Mouse (Mus musculus) midbrain, embryonic 15.5 days (tissue): ENCODE measurements at regions not wholly inside any gene's neighbourhood (a gene's known extent, or its start where the extent isn't known, plus 50 kb on each side); places are given as distances from the start of the nearest gene placed in this dataset.

ENCODE experiments used
- ATAC-seq: fragments of 200-750 bp; cut with Nextera tagmentation; replicated peaks from 2 replicates; pipeline ENCODE4 v1.8.0; 2017; ENCODE audit warnings: moderate TSS enrichment
- H3K27ac ChIP-seq: fragments of 300-500 bp; sonication (generic); 2 replicates; pipeline ENCODE4 v1.5.1; 2015; ENCODE audit warnings: mild to moderate bottlenecking, inconsistent platforms
- H3K27me3 ChIP-seq: fragments of 300-500 bp; sonication (generic); replicated peaks from 2 replicates; pipeline ENCODE4 v1.6.1; 2015; ENCODE audit warnings: inconsistent platforms
- H3K36me3 ChIP-seq: fragments of 300-500 bp; sonication (generic); replicated peaks from 2 replicates; pipeline ENCODE4 v1.6.1; 2015; ENCODE audit warnings: inconsistent platforms
- H3K4me1 ChIP-seq: fragments of 300-500 bp; sonication (generic); 2 replicates; pipeline ENCODE4 v1.6.1; 2015; ENCODE audit warnings: inconsistent platforms
- H3K4me2 ChIP-seq: fragments of 300-500 bp; sonication (generic); 2 replicates; pipeline ENCODE4 v1.6.1; 2015; ENCODE audit warnings: inconsistent platforms, mild to moderate bottlenecking, moderate library complexity
- H3K4me3 ChIP-seq: fragments of 300-500 bp; sonication (generic); 2 replicates; pipeline ENCODE4 v1.5.1; 2015; ENCODE audit warnings: mild to moderate bottlenecking, inconsistent platforms
- H3K9ac ChIP-seq: fragments of 300-500 bp; sonication (generic); 2 replicates; pipeline ENCODE4 v1.6.1; 2015; ENCODE audit warnings: mild to moderate bottlenecking, inconsistent platforms
- H3K9me3 ChIP-seq: fragments of 300-500 bp; sonication (generic); 2 replicates; pipeline ENCODE4 v1.6.1; 2016; ENCODE audit warnings: inconsistent platforms
- WGBS: fragments of 180-500 bp; shearing (Covaris S2); methylation state at CpG from one replicate; pipeline ENCODE4 v1.1.7; 2015; ENCODE audit warnings: mixed read lengths; 5-methylcytosine and 5-hydroxymethylcytosine counted together

- no peak overlapping the region for H3K4me2 ChIP-seq
- H3K4me1 ChIP-seq = no peaks in the 10 kb centered on the region
- no peak for ATAC-seq
- WGBS = 79% methylated on average over 2 of the region's 2 CpGs
- H3K27me3 ChIP-seq = no peaks in the 10 kb centered on the region
- H3K9me3 ChIP-seq = no peaks in the 10 kb centered on the region
- H3K27ac ChIP-seq = no peak overlapping the region
- H3K9ac ChIP-seq = no peak overlapping the region
- no peaks in the 10 kb centered on the region for H3K36me3 ChIP-seq
- H3K4me3 ChIP-seq = no peak overlapping the region
Measured at GRCm38 (mm10) chr3:38045989-38046388, 321.7 kb upstream of the Gm5148 start.

GRCm38 (mm10) chr3:38045523-38045922 lies 321.2 kb upstream of the Gm5148 start:
- no peaks in the 10 kb centered on the region for H3K27me3 ChIP-seq
- no peak overlapping the region for H3K4me3 ChIP-seq
- H3K4me1 ChIP-seq = no peaks in the 10 kb centered on the region
- no peaks in the 10 kb centered on the region for H3K36me3 ChIP-seq
- no peak overlapping the region for H3K9ac ChIP-seq
- no peak overlapping the region for H3K27ac ChIP-seq
- ATAC-seq = no peak
- no peaks in the 10 kb centered on the region for H3K9me3 ChIP-seq
- H3K4me2 ChIP-seq = no peak overlapping the region
- WGBS = 60% methylated on average over 6 of the region's 6 CpGs

- H3K4me1 ChIP-seq = no peaks in the 10 kb centered on the region
- H3K4me3 ChIP-seq = no peak overlapping the region
- 85% methylated on average over 7 of the region's 7 CpGs for WGBS
- H3K27ac ChIP-seq = no peak overlapping the region
- H3K27me3 ChIP-seq = no peaks in the 10 kb centered on the region
- H3K36me3 ChIP-seq = no peaks in the 10 kb centered on the region
- no peak overlapping the region for H3K4me2 ChIP-seq
- H3K9ac ChIP-seq = no peak overlapping the region
- no peaks in the 10 kb centered on the region for H3K9me3 ChIP-seq
- ATAC-seq = no peak
Measured at GRCm38 (mm10) chr3:38044338-38044737, 320.0 kb upstream of the Gm5148 start.

- H3K4me1 ChIP-seq = no peaks in the 10 kb centered on the region
- no peak overlapping the region for H3K4me2 ChIP-seq
- H3K27ac ChIP-seq = no peak overlapping the region
- no peaks in the 10 kb centered on the region for H3K36me3 ChIP-seq
- H3K27me3 ChIP-seq = no peaks in the 10 kb centered on the region
- no peak overlapping the region for H3K4me3 ChIP-seq
- H3K9me3 ChIP-seq = no peaks in the 10 kb centered on the region
- no peak for ATAC-seq
- H3K9ac ChIP-seq = no peak overlapping the region
- WGBS = 83% methylated on average over 6 of the region's 6 CpGs
Measured at GRCm38 (mm10) chr3:38042614-38043013, 318.3 kb upstream of the Gm5148 start.

- Histone ChIP-seq H3K36me3 (no peaks in the 10 kb centered on the region), H3K27ac (no peak overlapping the region), H3K9me3 (no peaks in the 10 kb centered on the region), H3K9ac (no peak overlapping the region), H3K4me1 (no peaks in the 10 kb centered on the region), H3K4me2 (no peak overlapping the region), H3K27me3 (no peaks in the 10 kb centered on the region), H3K4me3 (no peak overlapping the region)
- ATAC-seq = no peak
Measured at GRCm38 (mm10) chr3:38036131-38036530, 311.8 kb upstream of the Gm5148 start.

GRCm38 (mm10) chr3:38034138-38034537 lies 309.8 kb upstream of the Gm5148 start:
- WGBS = 75% methylated on average over 3 of the region's 3 CpGs
- H3K9me3 ChIP-seq = no peaks in the 10 kb centered on the region
- ATAC-seq = no peak

GRCm38 (mm10) chr3:38014768-38015167 lies 290.5 kb upstream of the Gm5148 start:
- Histone ChIP-seq H3K4me1 (0 out of 2 replicates have a peak, but pooled peaks cover 3% of the 10 kb centered on the region), H3K4me2 (no peak overlapping the region), H3K9me3 (no peaks in the 10 kb centered on the region), H3K27me3 (no peaks in the 10 kb centered on the region; the same call in 1 of the 2 replicates), H3K36me3 (no peaks in the 10 kb centered on the region), H3K4me3 (no peak overlapping the region), H3K27ac (no peak overlapping the region), H3K9ac (no peak overlapping the region)
- WGBS = 57% methylated on average over 1 of the region's 1 CpGs
- no peak for ATAC-seq

More at GRCm38 (mm10) chr3:38034138-38034537, 309.8 kb upstream of the Gm5148 start:
- no peak overlapping the region for H3K9ac ChIP-seq
- H3K4me1 ChIP-seq = no peaks in the 10 kb centered on the region
- H3K27me3 ChIP-seq = no peaks in the 10 kb centered on the region
- no peak overlapping the region for H3K27ac ChIP-seq
- H3K4me2 ChIP-seq = no peak overlapping the region
- no peaks in the 10 kb centered on the region for H3K36me3 ChIP-seq
- no peak overlapping the region for H3K4me3 ChIP-seq

- no peaks in the 10 kb centered on the region for H3K27me3 ChIP-seq
- no peaks in the 10 kb centered on the region for H3K9me3 ChIP-seq
- H3K4me3 ChIP-seq = no peak overlapping the region
- no peak for ATAC-seq
- H3K9ac ChIP-seq = no peak overlapping the region
- no peaks in the 10 kb centered on the region for H3K4me1 ChIP-seq
- no peak overlapping the region for H3K27ac ChIP-seq
- H3K36me3 ChIP-seq = no peaks in the 10 kb centered on the region
- no peak overlapping the region for H3K4me2 ChIP-seq
- 44% methylated on average over 4 of the region's 4 CpGs for WGBS
Measured at GRCm38 (mm10) chr3:38009168-38009567, 284.9 kb upstream of the Gm5148 start.

GRCm38 (mm10) chr3:38008321-38008720 lies 284.0 kb upstream of the Gm5148 start:
- Histone ChIP-seq H3K36me3 (no peaks in the 10 kb centered on the region), H3K4me2 (no peak overlapping the region), H3K9ac (no peak overlapping the region), H3K4me1 (no peaks in the 10 kb centered on the region), H3K4me3 (no peak overlapping the region), H3K27me3 (no peaks in the 10 kb centered on the region), H3K9me3 (no peaks in the 10 kb centered on the region), H3K27ac (no peak overlapping the region)
- ATAC-seq = no peak
- WGBS = 88% methylated on average over 7 of the region's 7 CpGs

- H3K36me3 ChIP-seq = no peaks in the 10 kb centered on the region
- no peaks in the 10 kb centered on the region for H3K27me3 ChIP-seq
- no peak overlapping the region for H3K9ac ChIP-seq
- no peak for ATAC-seq
- no peaks in the 10 kb centered on the region for H3K9me3 ChIP-seq
- no peak overlapping the region for H3K27ac ChIP-seq
- no peaks in the 10 kb centered on the region for H3K4me1 ChIP-seq
- WGBS = 85% methylated on average over 1 of the region's 1 CpGs
- H3K4me2 ChIP-seq = no peak overlapping the region
- H3K4me3 ChIP-seq = no peak overlapping the region
Measured at GRCm38 (mm10) chr3:38007626-38008025, 283.3 kb upstream of the Gm5148 start.

- 93% methylated on average over 10 of the region's 10 CpGs for WGBS
- no peak overlapping the region for H3K27ac ChIP-seq
- H3K9ac ChIP-seq = no peak overlapping the region
- H3K4me1 ChIP-seq = no peaks in the 10 kb centered on the region
- H3K9me3 ChIP-seq = no peaks in the 10 kb centered on the region
- no peaks in the 10 kb centered on the region for H3K27me3 ChIP-seq
- H3K4me2 ChIP-seq = no peak overlapping the region
- H3K36me3 ChIP-seq = no peaks in the 10 kb centered on the region
- H3K4me3 ChIP-seq = no peak overlapping the region
- ATAC-seq = no peak
Measured at GRCm38 (mm10) chr3:38002275-38002674, 278.0 kb upstream of the Gm5148 start.

GRCm38 (mm10) chr3:37999779-38000178 lies 275.5 kb upstream of the Gm5148 start:
- Histone ChIP-seq H3K4me3 (no peak overlapping the region), H3K9me3 (no peaks in the 10 kb centered on the region), H3K36me3 (no peaks in the 10 kb centered on the region), H3K4me1 (no peaks in the 10 kb centered on the region), H3K27me3 (no peaks in the 10 kb centered on the region), H3K27ac (no peak overlapping the region), H3K9ac (no peak overlapping the region), H3K4me2 (no peak overlapping the region)
- WGBS = 98% methylated on average over 1 of the region's 1 CpGs
- ATAC-seq = no peak

- Histone ChIP-seq H3K4me1 (no peaks in the 10 kb centered on the region), H3K36me3 (no peaks in the 10 kb centered on the region)
- 94% methylated on average over 3 of the region's 3 CpGs for WGBS
Measured at GRCm38 (mm10) chr3:37997998-37998397, 273.7 kb upstream of the Gm5148 start.

More at GRCm38 (mm10) chr3:37997998-37998397, 273.7 kb upstream of the Gm5148 start:
- Histone ChIP-seq H3K27ac (no peak overlapping the region), H3K27me3 (no peaks in the 10 kb centered on the region), H3K9me3 (no peaks in the 10 kb centered on the region), H3K4me2 (no peak overlapping the region), H3K4me3 (no peak overlapping the region), H3K9ac (no peak overlapping the region)
- no peak for ATAC-seq
